Mouse (Mus musculus) yolk sac, embryonic 10.5 days (tissue): ENCODE results near the gene Slitrk3.
A peak's percentile ranks its signal among the peaks of the same experiment; 100 is the strongest.
"Not testable (repeated sequence)": the region's sequence is repeated elsewhere in the genome, so short reads cannot be mapped to it uniquely, and the experiment has no call there.

Experiments used
- DNase-seq: peaks from one replicate; pipeline ENCODE4 v3.0.0-alpha.2; 2017; ENCODE audit warnings: low spot score

The Slitrk3 gene

GRCm38 (mm10) chr3:73057197-73057811 is at the start of gene Slitrk3:
TSS of gene Slitrk3 (minus strand) at chr3:73057803.
- DNase-seq, result no peak

GRCm38 (mm10) chr3:73094445-73094844 is 36.8 kb upstream of the Slitrk3 start:
- DNase-seq, result not testable (repeated sequence)

GRCm38 (mm10) chr3:73084620-73085019 is 27.0 kb upstream of the Slitrk3 start:
- no peak for DNase-seq

DNA sequence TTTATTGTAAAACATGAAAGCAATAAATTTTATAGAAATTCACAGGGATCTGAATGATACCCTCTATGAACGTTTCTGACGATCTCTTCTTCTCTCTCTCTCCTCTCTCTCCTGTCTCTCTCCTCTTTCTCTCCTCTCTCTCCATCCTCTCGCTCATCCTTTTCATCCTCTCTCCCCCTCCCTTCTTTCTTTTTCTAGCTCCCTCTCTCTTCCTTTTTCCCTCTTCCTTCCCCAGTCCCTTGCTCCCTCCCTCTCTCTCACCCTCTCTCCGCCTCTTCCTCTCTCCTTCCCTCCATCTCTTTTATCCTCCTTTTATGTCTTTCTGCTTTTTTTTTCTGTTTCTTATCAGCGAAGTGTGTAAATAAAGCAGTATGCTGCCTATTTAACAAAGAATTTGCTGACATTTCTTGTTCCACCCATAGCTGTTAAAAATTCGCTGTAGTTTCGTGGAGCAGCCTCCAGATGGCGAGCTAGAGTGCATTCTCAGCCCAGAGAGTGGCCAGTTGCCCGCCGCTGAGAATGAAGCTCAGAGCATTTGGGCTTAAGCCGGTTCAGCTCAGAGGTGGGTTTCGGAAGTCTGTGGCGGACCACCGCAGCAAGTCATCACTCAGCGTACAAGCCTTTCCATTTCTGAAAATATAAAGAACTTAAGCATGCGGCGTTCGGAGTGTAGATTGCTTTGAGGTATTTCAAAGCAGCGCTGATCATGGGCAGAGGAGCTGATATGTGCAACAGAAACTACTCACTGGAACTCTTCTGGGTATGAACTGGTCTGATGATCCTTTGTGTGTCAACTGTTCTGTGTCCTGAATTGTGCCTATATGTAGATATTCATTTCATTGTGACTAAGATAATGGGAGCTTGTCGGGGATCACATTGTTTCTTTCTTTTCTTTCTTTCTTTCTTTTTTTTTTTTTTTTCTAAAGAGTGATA is 8.5 kb upstream of the Slitrk3 start:
- peak; percentile 40 for DNase-seq

- no peak for DNase-seq
Measured at GRCm38 (mm10) chr3:73058190-73058589, 587 bp upstream of the Slitrk3 start.

DNA sequence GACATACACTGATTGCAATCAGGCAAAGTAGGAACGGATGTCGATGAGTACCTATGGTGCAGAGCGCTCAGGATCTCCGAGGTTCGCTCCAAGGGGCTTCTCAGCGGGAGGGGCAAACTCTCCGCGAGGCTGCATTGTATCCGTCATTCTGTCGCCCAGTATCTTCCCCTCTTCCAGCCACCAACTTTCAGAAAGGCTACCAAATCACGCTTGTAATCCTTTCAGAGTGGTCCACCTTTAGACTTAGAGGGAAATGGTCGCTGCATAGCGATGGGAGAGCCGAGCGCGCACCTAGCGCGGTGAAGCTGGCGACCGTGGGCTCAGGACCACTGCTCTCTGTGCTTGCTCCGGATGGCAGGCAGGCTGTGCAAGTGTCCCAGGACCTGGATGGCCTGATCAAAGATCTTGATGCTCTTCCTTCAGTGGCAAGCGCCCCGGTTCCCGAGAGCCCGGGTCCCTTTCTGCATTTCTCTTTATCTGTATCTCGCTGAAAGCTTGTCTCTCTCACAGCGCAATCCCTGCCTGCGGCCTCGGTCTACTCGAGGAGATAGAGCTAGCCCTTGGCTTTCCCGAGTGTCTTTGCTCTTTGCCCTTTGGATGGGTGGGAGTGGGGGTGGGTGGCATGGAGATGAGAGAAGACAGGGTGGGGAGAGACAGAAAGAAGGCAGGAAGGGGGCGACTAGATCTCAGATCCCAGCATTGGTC is 959 bp downstream of the Slitrk3 start:
- no peak for DNase-seq

DNA sequence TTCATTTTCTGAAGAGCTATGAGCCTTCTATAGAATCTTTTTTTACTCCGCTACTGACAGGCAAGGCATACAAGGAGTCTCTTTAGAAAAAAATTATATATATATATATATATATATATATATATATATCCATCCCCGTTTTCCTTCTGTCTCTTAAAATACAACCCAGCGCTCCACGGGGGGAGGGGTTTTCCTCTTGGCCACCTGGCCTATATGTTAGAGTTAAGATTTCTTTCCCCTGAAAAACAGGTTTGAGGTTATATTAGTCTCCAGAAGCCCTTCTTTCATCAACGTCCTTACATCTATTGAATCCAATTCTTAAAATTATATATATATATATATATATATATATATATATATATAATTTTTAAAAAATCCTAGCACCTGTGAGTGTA is 1.6 kb downstream of the Slitrk3 start:
- DNase-seq, result no peak

GRCm38 (mm10) chr3:73055399-73056043 is 2.1 kb downstream of the Slitrk3 start:
- DNase-seq, result no peak

DNA sequence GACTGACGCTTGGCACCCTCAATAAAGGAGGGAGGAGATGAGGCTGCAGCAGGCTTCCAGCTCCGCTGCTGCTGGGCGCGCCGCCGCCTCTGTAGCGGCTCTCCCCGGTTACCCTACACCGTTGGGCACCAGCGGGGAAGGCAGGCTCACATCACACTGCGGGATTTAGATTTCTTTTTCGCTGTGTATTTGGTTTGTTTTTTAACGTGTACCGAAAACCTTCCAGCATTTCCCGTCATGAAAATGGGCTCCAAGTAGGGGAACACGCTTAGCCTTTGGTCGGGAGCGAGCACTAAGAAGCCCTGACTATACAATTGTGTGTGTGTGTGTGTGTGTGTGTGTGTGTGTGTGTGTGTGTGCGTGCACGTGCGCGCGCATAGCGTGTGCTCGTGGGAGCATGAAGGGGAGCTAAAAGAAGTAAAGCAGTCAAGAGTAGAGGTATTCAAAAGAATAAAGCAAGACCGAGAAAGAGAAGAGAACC is 4.1 kb downstream of the Slitrk3 start:
- DNase-seq, result no peak

GRCm38 (mm10) chr3:73046248-73046647 is 11.4 kb downstream of the Slitrk3 start:
- no peak for DNase-seq

GRCm38 (mm10) chr3:73042256-73042655 is 15.3 kb downstream of the Slitrk3 start:
- no peak for DNase-seq

DNA sequence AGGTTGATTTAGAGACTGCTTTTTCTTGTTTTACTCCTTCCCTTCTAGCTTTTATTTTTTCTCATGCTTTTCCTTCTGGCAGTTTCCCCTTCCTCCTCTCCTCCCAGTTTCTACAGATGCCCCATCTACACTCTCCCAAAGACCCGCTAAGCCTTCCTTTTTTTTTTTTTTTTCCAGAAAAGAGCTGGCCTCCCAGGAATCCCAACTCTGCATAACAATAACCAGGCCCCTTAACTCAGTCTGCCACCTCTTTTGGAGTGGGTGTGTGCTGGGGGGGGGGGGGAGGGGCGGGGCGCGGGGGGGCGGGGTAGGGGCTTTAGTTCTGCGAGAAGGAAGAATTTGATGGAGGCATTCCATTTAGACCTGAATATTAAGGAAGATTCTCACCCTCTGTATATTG is 51.6 kb downstream of the Slitrk3 start:
- DNase-seq, result no peak

GRCm38 (mm10) chr3:73002933-73003696 is 54.5 kb downstream of the Slitrk3 start:
- DNase-seq, result no peak

GRCm38 (mm10) chr3:72997517-72997916 is 60.1 kb downstream of the Slitrk3 start:
- DNase-seq, result no peak
